Mouse (Mus musculus) hindbrain, postnatal 0 days (tissue): ENCODE data around the gene Ranbp3l. TPM values are rescaled to one million over a fixed set of nuclear protein-coding genes. Genes with fewer than 3 reads are reported as not detected.

Experiments used
- ATAC-seq: fragments of 200-750 bp; cut with Nextera tagmentation; 2 replicates; pipeline ENCODE4 v1.8.0; 2017; ENCODE audit warnings: mild to moderate bottlenecking, moderate TSS enrichment, moderate library complexity
- DNase-seq: peaks from one replicate; pipeline ENCODE4 v3.0.0-alpha.2; 2015; ENCODE audit warnings: low spot score
- H3K27ac ChIP-seq: fragments of 300-500 bp; sonication (generic); 2 replicates; pipeline ENCODE4 v1.5.1; 2014; ENCODE audit warnings: mild to moderate bottlenecking
- H3K27me3 ChIP-seq: fragments of 300-500 bp; sonication (generic); 2 replicates; pipeline ENCODE4 v1.6.1; 2014; ENCODE audit warnings: low read length, mixed read lengths; ENCODE audit not compliant: insufficient read depth
- H3K36me3 ChIP-seq: fragments of 300-500 bp; sonication (generic); 2 replicates; pipeline ENCODE4 v1.6.1; 2014; ENCODE audit warnings: low read length, mixed read lengths; ENCODE audit not compliant: insufficient read depth
- H3K4me1 ChIP-seq: fragments of 300-500 bp; sonication (generic); 2 replicates; pipeline ENCODE4 v1.6.1; 2014; ENCODE audit warnings: antibody characterized with exemption, low read length, mixed read lengths; ENCODE audit not compliant: insufficient read depth
- H3K4me2 ChIP-seq: fragments of 300-500 bp; sonication (generic); 2 replicates; pipeline ENCODE4 v1.6.1; 2014; ENCODE audit warnings: low read depth, mild to moderate bottlenecking, low read length, moderate library complexity, mixed read lengths
- H3K4me3 ChIP-seq: fragments of 300-500 bp; sonication (generic); 2 replicates; pipeline ENCODE4 v1.5.1; 2014; ENCODE audit warnings: low read length
- H3K9ac ChIP-seq: fragments of 300-500 bp; sonication (generic); replicated peaks from 2 replicates; pipeline ENCODE4 v1.6.1; 2014; ENCODE audit warnings: mild to moderate bottlenecking, low read length, moderate library complexity, mixed read lengths
- H3K9me3 ChIP-seq: fragments of 300-500 bp; sonication (generic); 2 replicates; pipeline ENCODE4 v1.6.1; 2016; ENCODE audit warnings: low read length, mixed read lengths
- CTCF ChIP-seq: IDR thresholded peaks from 2 replicates; pipeline ENCODE4 v1.5.1; 2016; ENCODE audit warnings: antibody characterized with exemption, control low read depth, low read depth
- WGBS: fragments of 180-500 bp; shearing (Covaris S2); extraction: QIAGEN DNeasy Blood & Tissue Kit; methylation state at CpG from one replicate; pipeline ENCODE4 v1.1.7; 2014; 5-methylcytosine and 5-hydroxymethylcytosine counted together
- polyA plus RNA-seq: library from polyadenylated mRNA; unstranded; fragments of >200 nt; fragmentation: Nextera tagmentation; extraction: Ambion mirVana; gene quantifications from 2 replicates; pipeline ENCODE4 v1.2.1, GENCODE M21; 2015
- total RNA-seq: library from RNA; depleted of rRNA; stranded (reverse); fragments of >200 nt; gene quantifications from 2 replicates; pipeline ENCODE4 v1.2.3, GENCODE M21; 2014

Gene Ranbp3l
- total and polyA plus RNA-seq, 2 experiments from 2014 or later = 16.2 to 17.9 TPM

DNA sequence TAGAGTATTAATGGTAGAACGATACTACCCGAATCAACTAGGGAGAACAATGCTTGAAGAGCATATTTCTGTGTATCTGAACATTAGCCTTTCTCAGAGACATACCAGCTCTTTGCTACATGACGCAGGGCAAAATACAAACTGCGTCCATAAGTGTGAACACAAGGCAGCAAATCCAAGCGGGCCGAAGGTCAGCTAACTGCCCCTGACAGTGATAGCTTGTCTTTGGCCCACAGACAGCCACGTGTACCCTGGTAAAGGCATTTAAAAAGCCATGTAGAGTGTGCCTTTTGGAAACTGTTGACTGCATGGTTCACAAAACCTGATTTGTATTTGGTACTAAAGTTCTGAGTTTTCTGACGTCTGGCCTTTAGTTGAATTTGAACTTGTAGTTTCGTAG is 115.0 kb downstream of the Ranbp3l start:
- WGBS = 85% methylated on average over 9 of the region's 9 CpGs
- no peak for DNase-seq
- H3K9ac ChIP-seq = no peak overlapping the region
- H3K27ac ChIP-seq = no peak overlapping the region
- no peaks in the 10 kb centered on the region for H3K27me3 ChIP-seq
- no peaks in the 10 kb centered on the region for H3K9me3 ChIP-seq
- no peaks in the 10 kb centered on the region for H3K4me1 ChIP-seq
- no peak for ATAC-seq
- TF ChIP-seq CTCF = no peak
- no peaks in the 10 kb centered on the region for H3K36me3 ChIP-seq
- no peak overlapping the region for H3K4me3 ChIP-seq
- no peak overlapping the region for H3K4me2 ChIP-seq

DNA sequence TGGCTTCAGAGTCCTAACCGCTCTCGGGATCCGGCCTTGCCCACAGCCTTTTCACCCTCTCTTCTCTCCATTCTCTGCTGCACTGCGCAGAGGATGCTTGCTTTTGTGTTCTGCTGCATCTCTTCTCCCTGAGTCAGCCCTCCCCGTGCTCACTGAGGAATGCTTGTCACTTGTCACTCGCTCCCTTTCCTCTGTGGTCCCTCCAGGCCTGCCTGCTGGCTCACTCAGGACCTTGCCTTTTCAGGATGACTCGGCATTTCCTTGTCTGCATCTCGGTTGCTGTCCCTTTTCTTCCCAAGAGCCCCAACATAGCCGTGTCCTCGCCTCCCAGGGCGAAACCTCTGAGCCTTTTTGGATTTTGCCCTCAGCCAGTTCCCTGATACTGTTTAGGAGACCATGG is 119.1 kb downstream of the Ranbp3l start:
- Histone ChIP-seq H3K9me3 (no peaks in the 10 kb centered on the region), H3K9ac (no peak overlapping the region), H3K4me2 (no peak overlapping the region), H3K4me1 (no peaks in the 10 kb centered on the region), H3K36me3 (no peaks in the 10 kb centered on the region), H3K27ac (no peak overlapping the region), H3K27me3 (no peaks in the 10 kb centered on the region), H3K4me3 (no peak overlapping the region)
- 44% methylated on average over 11 of the region's 11 CpGs for WGBS
- no peak for TF ChIP-seq CTCF
- ATAC-seq (peak; percentile 57; the same call in 1 of the 2 replicates), DNase-seq (no peak)

DNA sequence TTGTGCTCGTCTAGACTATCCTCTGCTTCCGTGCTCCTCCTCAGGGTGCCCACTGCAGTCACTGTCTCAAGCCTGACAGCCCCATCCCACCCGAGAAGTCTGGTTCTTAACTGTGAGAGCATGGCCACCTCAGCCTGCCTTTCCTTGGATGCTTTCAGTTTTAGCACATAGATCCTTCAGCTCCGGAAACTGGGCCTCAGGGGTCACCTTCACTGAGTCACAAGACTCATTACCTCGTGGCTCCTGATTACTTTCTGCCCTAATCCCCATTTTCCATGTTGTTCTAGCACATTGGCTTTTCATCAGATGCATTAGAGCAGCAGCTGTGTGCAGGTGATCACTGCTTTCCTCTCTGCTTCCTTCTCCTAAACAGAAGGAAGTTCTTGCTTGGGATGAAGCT is 119.7 kb downstream of the Ranbp3l start:
- Histone ChIP-seq H3K9me3 (no peaks in the 10 kb centered on the region), H3K4me2 (no peak overlapping the region), H3K27ac (no peak overlapping the region), H3K4me1 (no peaks in the 10 kb centered on the region), H3K4me3 (no peak overlapping the region), H3K27me3 (no peaks in the 10 kb centered on the region), H3K36me3 (no peaks in the 10 kb centered on the region), H3K9ac (no peak overlapping the region)
- ATAC-seq (no peak), DNase-seq (no peak)
- no peak for TF ChIP-seq CTCF
- WGBS = 68% methylated on average over 5 of the region's 5 CpGs

GRCm38 (mm10) chr15:9087895-9088682 is 120.3 kb downstream of the Ranbp3l start:
- DNase-seq = peak; percentile 18
- no peak overlapping the region for H3K9ac ChIP-seq
- H3K4me3 ChIP-seq = no peak overlapping the region
- H3K9me3 ChIP-seq = no peaks in the 10 kb centered on the region
- no peak overlapping the region for H3K27ac ChIP-seq
- WGBS = 72% methylated on average over 17 of the region's 17 CpGs
- TF ChIP-seq CTCF = no peak
- H3K36me3 ChIP-seq = no peaks in the 10 kb centered on the region
- H3K4me1 ChIP-seq = no peaks in the 10 kb centered on the region
- H3K4me2 ChIP-seq = no peak overlapping the region
- peak; percentile 79 for ATAC-seq
- H3K27me3 ChIP-seq = no peaks in the 10 kb centered on the region

GRCm38 (mm10) chr15:9088683-9089072 is 120.9 kb downstream of the Ranbp3l start:
- ATAC-seq (peak; percentile 30; the same call in 1 of the 2 replicates), DNase-seq (no peak)
- H3K4me2 ChIP-seq = no peak overlapping the region
- H3K27me3 ChIP-seq = no peaks in the 10 kb centered on the region
- WGBS = 55% methylated on average over 8 of the region's 8 CpGs
- H3K27ac ChIP-seq = no peak overlapping the region
- H3K9ac ChIP-seq = no peak overlapping the region
- H3K4me3 ChIP-seq = no peak overlapping the region
- H3K4me1 ChIP-seq = no peaks in the 10 kb centered on the region
- no peak for TF ChIP-seq CTCF
- H3K9me3 ChIP-seq = no peaks in the 10 kb centered on the region
- H3K36me3 ChIP-seq = peaks cover 4% of the 10 kb centered on the region; the same call in 1 of the 2 replicates

GRCm38 (mm10) chr15:9089136-9089720 is 121.5 kb downstream of the Ranbp3l start:
- Histone ChIP-seq H3K27ac (no peak overlapping the region), H3K27me3 (no peaks in the 10 kb centered on the region), H3K9me3 (no peaks in the 10 kb centered on the region), H3K36me3 (peaks cover 8% of the 10 kb centered on the region; the same call in 1 of the 2 replicates), H3K4me2 (no peak overlapping the region), H3K4me3 (no peak overlapping the region), H3K4me1 (no peaks in the 10 kb centered on the region), H3K9ac (no peak overlapping the region)
- TF ChIP-seq CTCF = no peak
- DNase-seq (no peak), ATAC-seq (no peak)
- WGBS = 7% methylated on average over 2 of the region's 2 CpGs

DNA sequence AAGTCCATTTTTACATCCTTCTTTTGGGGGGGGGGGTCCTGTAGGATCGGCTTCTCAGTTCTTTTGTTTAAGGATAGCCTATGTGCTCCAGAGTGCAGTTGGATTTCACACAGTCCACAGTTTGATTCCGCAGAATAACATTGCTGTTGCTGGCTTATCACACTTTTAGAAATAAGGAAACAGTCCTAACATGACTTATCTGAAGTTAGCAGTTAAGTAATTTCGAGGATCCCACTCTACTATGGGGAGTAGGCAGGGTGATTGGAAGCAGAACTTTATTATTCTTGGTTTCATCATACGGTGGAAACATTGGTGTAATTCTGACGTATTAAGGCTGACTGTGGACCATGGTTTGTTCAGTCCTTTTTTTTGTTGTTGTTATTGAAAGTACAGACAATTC is 122.9 kb downstream of the Ranbp3l start:
- DNase-seq (no peak), ATAC-seq (no peak)
- TF ChIP-seq CTCF = no peak
- Histone ChIP-seq H3K36me3 (peaks cover 8% of the 10 kb centered on the region; the same call in 1 of the 2 replicates), H3K27ac (no peak overlapping the region), H3K4me3 (no peak overlapping the region), H3K4me2 (no peak overlapping the region), H3K4me1 (no peaks in the 10 kb centered on the region), H3K27me3 (no peaks in the 10 kb centered on the region), H3K9ac (no peak overlapping the region), H3K9me3 (no peaks in the 10 kb centered on the region)
- WGBS = 95% methylated on average over 5 of the region's 5 CpGs
